Mouse (Mus musculus): Measurements from ENCODE around the gene Apela. TPM values are rescaled to one million over a fixed set of nuclear protein-coding genes. Genes with fewer than 3 reads are reported as not detected.
"Not testable (repeated sequence)": the region's sequence is repeated elsewhere in the genome, so short reads cannot be mapped to it uniquely, and the experiment has no call there.

Apela gene
- polyA plus RNA-seq, 1 experiment from 2014 or later, result 2.1 TPM

DNA sequence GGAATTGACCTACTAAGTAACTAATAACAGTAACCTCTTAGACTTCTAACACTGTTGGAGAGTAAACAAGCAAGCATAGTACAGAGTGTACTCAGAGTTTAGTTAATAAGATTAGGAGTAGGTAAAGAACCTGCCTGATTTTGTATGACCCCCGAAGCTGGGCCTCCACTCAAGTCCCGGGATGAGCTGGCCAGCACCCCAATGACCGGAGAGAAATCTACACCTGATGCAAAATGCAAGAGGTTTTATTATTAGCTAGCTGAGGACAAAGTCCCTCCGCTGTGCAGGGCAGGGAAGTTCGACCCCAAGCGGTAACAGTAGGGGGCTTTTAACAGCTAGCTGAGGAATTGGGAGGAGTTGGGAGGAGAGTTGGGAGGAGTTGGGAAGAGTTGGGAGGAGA lies 29.5 kb downstream of the Apela start:
- ATAC-seq (ENCODE audit: low FRiP score); H3K4me3 ChIP-seq; H3K9me3 ChIP-seq (replicated peaks); H3K9ac ChIP-seq; H3K4me1 ChIP-seq; H3K4me2 ChIP-seq (replicated peaks); H3K27me3 ChIP-seq; H3K27ac ChIP-seq; H3K36me3 ChIP-seq: not testable (repeated sequence)
- 79% methylated on average over 6 of the region's 6 CpGs for WGBS

GRCm38 (mm10) chr8:64998806-64999365 lies 38.2 kb downstream of the Apela start:
- WGBS, result 88% methylated on average over 4 of the region's 4 CpGs
- Histone ChIP-seq H3K9me3 (replicated peaks) (no peaks in the 10 kb centered on the region), H3K4me2 (replicated peaks) (no peak overlapping the region), H3K9ac (no peak overlapping the region), H3K27ac (no peak overlapping the region), H3K36me3 (no peaks in the 10 kb centered on the region), H3K27me3 (no peaks in the 10 kb centered on the region), H3K4me1 (no peaks in the 10 kb centered on the region), H3K4me3 (no peak overlapping the region)
- no peak for ATAC-seq (ENCODE audit: low FRiP score)

GRCm38 (mm10) chr8:64987731-64988130 lies 49.4 kb downstream of the Apela start, which contains the start of gene Trim75:
Gene Trim75, minus strand, starts transcription at chr8:64987831.
- H3K4me2 ChIP-seq (replicated peaks), result no peak within 1 kb of the TSS
- no peak for ATAC-seq (ENCODE audit: low FRiP score)
- no peaks in the 10 kb centered on the region for H3K27me3 ChIP-seq
- 91% methylated on average over 4 of the region's 4 CpGs for WGBS
- H3K4me3 ChIP-seq, result no peak within 1 kb of the TSS
- no peaks in the 10 kb centered on the region for H3K36me3 ChIP-seq
- H3K27ac ChIP-seq, result no peak within 1 kb of the TSS
- H3K4me1 ChIP-seq, result no peaks in the 10 kb centered on the region
- no peak within 1 kb of the TSS for H3K9ac ChIP-seq
- H3K9me3 ChIP-seq (replicated peaks), result no peaks in the 10 kb centered on the region

- H3K4me1 ChIP-seq, result no peaks in the 10 kb centered on the region
- H3K36me3 ChIP-seq, result no peaks in the 10 kb centered on the region
- no peak overlapping the region for H3K4me3 ChIP-seq
- no peak for ATAC-seq (ENCODE audit: low FRiP score)
- H3K27me3 ChIP-seq, result no peaks in the 10 kb centered on the region
- H3K27ac ChIP-seq, result no peak overlapping the region
- no peak overlapping the region for H3K4me2 ChIP-seq (replicated peaks)
- no peaks in the 10 kb centered on the region for H3K9me3 ChIP-seq (replicated peaks)
- no peak overlapping the region for H3K9ac ChIP-seq
- 72% methylated on average over 20 of the region's 20 CpGs for WGBS
Measured at GRCm38 (mm10) chr8:64983150-64983897, 53.8 kb downstream of the Apela start.

Other genes starting within 250 kb of the Apela start
- 28.7 and 30.4 TPM in 2 replicates for gene Klhl2, start 187.3 kb downstream of the Apela start, polyA plus RNA-seq (2016; fragmentation: Nextera tagmentation; extraction: Ambion mirVana)
- 20.6 and 21.6 TPM in 2 replicates for gene Tmem192, start 90.2 kb downstream of the Apela start, polyA plus RNA-seq (2016; fragmentation: Nextera tagmentation; extraction: Ambion mirVana)
- not detected in 2 replicates for gene Trim75, start 49.5 kb downstream of the Apela start, polyA plus RNA-seq (2016; fragmentation: Nextera tagmentation; extraction: Ambion mirVana)
- not detected in 2 replicates for gene Trim61, start 18.8 kb downstream of the Apela start, polyA plus RNA-seq (2016; fragmentation: Nextera tagmentation; extraction: Ambion mirVana)
- not detected in 2 replicates for gene Trim60, start 18.8 kb downstream of the Apela start, polyA plus RNA-seq (2016; fragmentation: Nextera tagmentation; extraction: Ambion mirVana)
- not detected in 2 replicates for gene Gm10663, start 37.7 kb upstream of the Apela start, polyA plus RNA-seq (2016; fragmentation: Nextera tagmentation; extraction: Ambion mirVana)
- not detected in 2 replicates for gene BC030870, start 92.2 kb upstream of the Apela start, polyA plus RNA-seq (2016; fragmentation: Nextera tagmentation; extraction: Ambion mirVana)